Mouse (Mus musculus) thymus, adult 2 months (tissue): ENCODE measurements around the gene Cbx6.

Experiments
- CTCF ChIP-seq: fragments of 200-500 bp; IDR thresholded peaks from 2 replicates; pipeline ENCODE4 v1.5.1; 2012; ENCODE audit warnings: mild to moderate bottlenecking, control low read depth, low read length, moderate library complexity, borderline replicate concordance; ENCODE audit not compliant: control insufficient read depth, poor library complexity, insufficient read depth; ENCODE audit errors: extremely low read depth
- POLR2A ChIP-seq: fragments of 200-500 bp; IDR thresholded peaks from 2 replicates; pipeline ENCODE4 v1.6.1; 2012; ENCODE audit warnings: mild to moderate bottlenecking, low read length, control low read depth, moderate library complexity; ENCODE audit not compliant: control insufficient read depth, poor library complexity, insufficient read depth; ENCODE audit errors: extremely low read depth

GRCm38 (mm10) chr15:79790905-79791304, 43.6 kb downstream of the Cbx6 start:
- TF ChIP-seq CTCF = no peak
- no peak for TF ChIP-seq POLR2A
